Mouse (Mus musculus) left cerebral cortex, postnatal 4 days (tissue): ENCODE data around the gene Lce1l. TPM values are rescaled to one million over a fixed set of nuclear protein-coding genes. Genes with fewer than 3 reads are reported as not detected.
"Not testable (repeated sequence)": the region's sequence is repeated elsewhere in the genome, so short reads cannot be mapped to it uniquely, and the experiment has no call there.

ENCODE experiments used
- DNase-seq: peaks from one replicate; pipeline ENCODE4 v3.0.0-alpha.2; 2022
- intact Hi-C: fragments of 180-260 bp; cut with DNase I; formaldehyde crosslinking; loops from one replicate; pipeline ENCODE4 v1.15.1; 2025
- total RNA-seq, 2 experiments: library from RNA; stranded (reverse); gene quantifications; 2 replicates each; pipeline ENCODE4 v1.2.3; 2021

Lce1l gene
- total RNA-seq, result not detected

DNA sequence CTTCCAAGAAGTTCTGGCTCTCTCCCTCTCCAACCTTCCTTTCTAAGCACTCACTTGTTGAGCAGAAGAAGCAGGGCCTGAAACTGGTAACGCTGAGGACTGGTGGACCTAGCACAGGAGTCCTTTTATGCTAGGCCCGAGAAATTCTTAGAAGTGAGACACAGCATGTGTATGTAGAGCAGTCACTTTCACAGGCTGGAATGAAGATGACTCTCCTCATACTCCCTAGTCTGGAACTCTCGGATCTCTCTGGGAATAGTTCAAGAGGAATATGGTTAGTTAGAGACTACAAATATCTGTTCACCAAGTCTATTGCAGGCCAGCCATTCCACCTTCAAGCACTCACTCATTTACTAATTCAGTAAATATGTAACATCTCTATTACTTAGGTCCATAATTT is at the start of gene Lce1l:
Gene Lce1l, minus strand, starts transcription at position 101 of the 400 bp plus-strand sequence.
- DNase-seq, result no peak
- intact Hi-C loops, result no loop called here

DNA sequence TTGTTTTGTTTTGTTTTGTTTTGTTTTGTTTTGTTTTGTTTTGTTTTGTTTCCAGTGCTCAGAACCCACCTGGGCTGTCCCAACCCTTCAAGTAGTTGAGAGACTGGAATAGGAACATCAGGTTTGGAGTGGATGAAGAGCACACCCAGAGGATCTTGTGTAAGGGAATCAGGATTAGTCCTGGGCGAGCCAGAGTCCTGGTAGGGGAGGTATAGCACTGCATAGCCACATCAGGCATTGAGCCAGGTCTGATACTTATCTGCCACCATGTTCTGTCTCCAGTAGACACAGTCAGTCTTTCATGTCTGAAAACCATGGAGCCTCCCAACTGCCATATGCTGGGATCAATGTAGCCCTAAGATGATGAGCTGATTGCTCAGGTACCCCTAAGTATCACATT is 43.4 kb upstream of the Lce1l start:
- no peak for DNase-seq
- intact Hi-C loops, result loop anchor here (10.0 kb wide), 1 partner anchor 740 kb away; no protein-coding TSS in a partner anchor

GRCm38 (mm10) chr3:92894063-92894462 is 43.0 kb upstream of the Lce1l start:
- intact Hi-C loops, result loop anchor here (10.0 kb wide), 1 partner anchor 739 kb away; no protein-coding TSS in a partner anchor

GRCm38 (mm10) chr3:92874180-92874579 is 23.1 kb upstream of the Lce1l start:
- intact Hi-C loops, result no loop called here
- no peak for DNase-seq

More at GRCm38 (mm10) chr3:92894063-92894462, 43.0 kb upstream of the Lce1l start:
- no peak for DNase-seq

GRCm38 (mm10) chr3:92870116-92870515 is 19.0 kb upstream of the Lce1l start, which contains the start of gene 2310050C09Rik:
Gene 2310050C09Rik (minus strand): TSS chr3:92870216.
- no peak for DNase-seq
- intact Hi-C loops, result no loop called here

DNA sequence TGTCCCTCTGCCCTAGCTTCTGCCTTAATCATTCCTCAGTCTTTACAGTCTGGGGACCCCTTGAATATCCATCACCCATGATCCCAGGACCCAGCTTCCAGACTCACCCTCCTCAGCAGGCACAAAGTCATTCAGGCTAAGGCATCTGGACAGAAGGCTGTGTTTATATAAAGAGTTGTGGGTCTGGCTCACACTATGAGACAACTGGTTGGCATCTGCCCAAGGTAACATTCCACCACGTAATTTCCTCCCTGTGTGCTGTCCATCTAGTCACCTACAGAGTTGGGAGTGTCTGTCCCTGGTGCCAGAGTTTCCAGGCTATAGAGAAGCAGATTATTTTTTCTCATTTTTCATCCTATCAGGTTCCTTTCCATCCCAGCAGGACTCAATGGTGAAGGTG is 24.0 kb downstream of the Lce1l start, which contains the start of gene Kprp:
Gene Kprp, minus strand, starts transcription at position 140 of the 400 bp plus-strand sequence.
- intact Hi-C loops, result no loop called here
- no peak for DNase-seq

DNA sequence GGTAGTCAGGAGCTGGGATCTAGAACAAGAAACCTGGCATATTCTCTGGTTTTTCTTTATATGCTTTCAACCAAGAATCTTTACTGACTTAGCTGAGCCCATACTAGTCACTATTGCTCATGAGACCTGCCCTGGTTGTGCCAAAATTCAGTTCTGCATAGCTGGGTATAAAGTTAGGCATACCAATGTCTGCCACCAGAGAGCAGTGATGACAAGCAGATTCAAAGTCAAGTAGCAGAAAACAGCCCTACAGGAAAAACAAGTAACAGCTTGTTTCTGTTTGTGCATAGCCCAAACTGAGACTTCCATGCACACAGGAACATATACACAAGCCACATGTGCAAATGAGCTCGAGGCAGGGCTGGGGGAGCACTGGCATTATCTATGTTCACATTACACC is 25.3 kb downstream of the Lce1l start:
- no peak for DNase-seq

GRCm38 (mm10) chr3:92816036-92816435 is 35.0 kb downstream of the Lce1l start:
- DNase-seq, intact Hi-C loops: not testable (repeated sequence)

More for the DNA sequence above, 25.3 kb downstream of the Lce1l start:
- intact Hi-C loops, result no loop called here

- intact Hi-C loops, result no loop called here
Observed at GRCm38 (mm10) chr3:92815581-92815980, 35.5 kb downstream of the Lce1l start.

GRCm38 (mm10) chr3:92807791-92808190 is 43.3 kb downstream of the Lce1l start, which contains the start of gene Lce1k:
Gene Lce1k (minus strand): TSS chr3:92807891.
- intact Hi-C loops, result no loop called here
- no peak for DNase-seq

More at GRCm38 (mm10) chr3:92815581-92815980, 35.5 kb downstream of the Lce1l start:
- DNase-seq, result no peak

Other genes with a start within 250 kb of the Lce1l start
- not detected for gene 2210017I01Rik, start 243.8 kb downstream of the Lce1l start, total RNA-seq
- gene Lce6a, start 229.6 kb downstream of the Lce1l start, total RNA-seq, result not detected
- not detected for gene Lce1a1, start 203.0 kb downstream of the Lce1l start, total RNA-seq
- not detected for gene Lce1b, start 194.4 kb downstream of the Lce1l start, total RNA-seq
- gene Lce1a2, start 181.0 kb downstream of the Lce1l start, total RNA-seq, result not detected
- gene Lce1c, start 172.0 kb downstream of the Lce1l start, total RNA-seq, result not detected
- not detected for gene Lce1d, start 164.1 kb downstream of the Lce1l start, total RNA-seq
- not detected for gene Lce1e, start 142.2 kb downstream of the Lce1l start, total RNA-seq
- not detected for gene Lce1f, start 130.9 kb downstream of the Lce1l start, total RNA-seq
- gene Gm38119, start 112.2 kb downstream of the Lce1l start, total RNA-seq, result not detected
- not detected for gene Lce1g, start 98.9 kb downstream of the Lce1l start, total RNA-seq
- not detected for gene Lce1h, start 86.2 kb downstream of the Lce1l start, total RNA-seq
- not detected for gene Lce1i, start 72.4 kb downstream of the Lce1l start, total RNA-seq
- gene Lce1j, start 60.8 kb downstream of the Lce1l start, total RNA-seq, result not detected
- gene Lce1k, start 43.4 kb downstream of the Lce1l start, total RNA-seq, result not detected
- not detected for gene Kprp, start 24.0 kb downstream of the Lce1l start, total RNA-seq
- gene 2310050C09Rik, start 18.9 kb upstream of the Lce1l start, total RNA-seq, result not detected
- gene Lce3a, start 74.9 kb upstream of the Lce1l start, total RNA-seq, result not detected
- gene Lce3b, start 81.7 kb upstream of the Lce1l start, total RNA-seq, result not detected
- gene Lce3c, start 93.2 kb upstream of the Lce1l start, total RNA-seq, result not detected
- not detected for gene Lce3d, start 106.1 kb upstream of the Lce1l start, total RNA-seq
- not detected for gene Lce3e, start 115.8 kb upstream of the Lce1l start, total RNA-seq
- gene Lce3f, start 140.9 kb upstream of the Lce1l start, total RNA-seq, result not detected
- gene Crct1, start 164.4 kb upstream of the Lce1l start, total RNA-seq, result not detected
- not detected for gene Lce1m, start 167.8 kb upstream of the Lce1l start, total RNA-seq
- gene Gm4858, start 217.5 kb upstream of the Lce1l start, total RNA-seq, result not detected